Mouse (Mus musculus): ENCODE data around the gene Gm7978.
"Not testable (repeated sequence)": the region's sequence is repeated elsewhere in the genome, so short reads cannot be mapped to it uniquely, and the experiment has no call there.

The Gm7978 gene

GRCm38 (mm10) chr5:95736073-95736472 lies at the start of gene Gm7978:
Gene Gm7978, minus strand, starts transcription at chr5:95736173.
- not testable (repeated sequence) for DNase-seq

- DNase-seq = not testable (repeated sequence)
These were observed 39.7 kb upstream of the Gm7978 start, which contains the start of gene E330014E10Rik for GRCm38 (mm10) chr5:95775690-95776089. Gene E330014E10Rik, plus strand, starts transcription at chr5:95775990.

DNA sequence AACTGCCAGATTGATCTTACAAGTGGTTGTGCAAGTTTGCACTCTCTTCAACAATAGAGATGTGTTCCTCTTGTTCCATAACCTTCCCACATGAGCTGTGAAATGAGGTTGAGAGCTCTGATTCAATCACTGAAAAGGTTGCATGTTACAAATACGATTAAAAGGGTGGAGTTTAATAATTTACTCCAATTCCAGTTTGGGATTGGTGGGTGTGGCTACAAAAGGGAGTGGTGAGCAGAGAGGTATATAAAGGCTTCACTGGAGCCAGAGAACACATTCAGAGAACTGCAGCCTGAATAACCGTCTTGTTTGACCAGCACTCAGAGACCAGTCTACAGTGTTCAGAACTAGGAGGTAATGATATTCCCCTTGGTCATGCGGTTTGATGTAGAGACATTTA lies 5.7 kb upstream of the Gm7978 start, which contains the start of gene Gm7982:
Gene Gm7982, plus strand, starts transcription at position 301 of the 400 bp plus-strand sequence.
- DNase-seq = not testable (repeated sequence)

Measured in thymus, postnatal 25 days (tissue).